Mouse (Mus musculus) kidney, adult 2 months (tissue): ENCODE data around the gene Rnf186.

Experiments
- CTCF ChIP-seq: fragments of 200-500 bp; conservative IDR thresholded peaks from 2 replicates; pipeline ENCODE4 v1.5.1; 2011; ENCODE audit warnings: low read depth, mild to moderate bottlenecking, control low read depth, low read length, moderate library complexity, mixed read lengths; ENCODE audit not compliant: insufficient read depth, insufficient read length
- POLR2A ChIP-seq: fragments of 200-500 bp; IDR thresholded peaks from one replicate; pipeline ENCODE4 v1.6.1; 2011; ENCODE audit warnings: low read depth, low read length, control low read depth

DNA sequence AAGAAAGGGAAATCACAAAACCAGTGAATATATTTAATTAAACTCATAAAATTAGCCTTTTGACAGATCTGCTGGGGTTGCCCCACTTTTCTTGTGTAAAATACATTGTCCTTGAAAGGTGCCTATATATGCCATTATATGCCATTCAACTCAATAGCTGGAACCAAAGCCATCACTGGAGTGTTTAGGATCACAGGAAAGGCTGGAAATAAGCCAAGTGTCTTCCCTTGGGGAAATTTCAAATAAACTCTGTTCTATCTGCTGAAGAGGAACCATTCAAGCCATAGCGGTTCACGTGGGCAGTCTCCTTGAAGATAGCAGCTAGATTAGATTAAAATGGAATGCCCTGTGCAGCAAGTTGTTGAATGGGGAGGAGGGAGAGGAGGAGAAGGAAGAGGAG lies 41.4 kb upstream of the Rnf186 start:
- TF ChIP-seq CTCF: no peak
- TF ChIP-seq POLR2A: no peak
